Mouse (Mus musculus) right cerebral cortex, postnatal 25 days (tissue): ENCODE data around the gene Crtc3.
A peak's percentile ranks its signal among the peaks of the same experiment; 100 is the strongest.

Experiments
- DNase-seq: peaks from one replicate; pipeline ENCODE4 v3.0.0; 2022

Gene Crtc3

GRCm38 (mm10) chr7:80589054-80589746 is 99.5 kb downstream of the Crtc3 start:
- no peak for DNase-seq

- DNase-seq, result no peak
Measured at GRCm38 (mm10) chr7:80587684-80588083, 101.0 kb downstream of the Crtc3 start.

GRCm38 (mm10) chr7:80586681-80587660 is 101.7 kb downstream of the Crtc3 start:
- DNase-seq, result no peak

- no peak for DNase-seq
Measured at GRCm38 (mm10) chr7:80586161-80586560, 102.5 kb downstream of the Crtc3 start.

- no peak for DNase-seq
Measured at GRCm38 (mm10) chr7:80585380-80585779, 103.3 kb downstream of the Crtc3 start.

- DNase-seq, result peak; percentile 53
Measured at GRCm38 (mm10) chr7:80583981-80584380, 104.7 kb downstream of the Crtc3 start.

GRCm38 (mm10) chr7:80582821-80583451 is 105.7 kb downstream of the Crtc3 start:
- DNase-seq, result no peak

GRCm38 (mm10) chr7:80580368-80580767 is 108.3 kb downstream of the Crtc3 start:
- DNase-seq, result peak; percentile 38

GRCm38 (mm10) chr7:80577417-80577980 is 111.2 kb downstream of the Crtc3 start:
- no peak for DNase-seq

GRCm38 (mm10) chr7:80576626-80577025 is 112.1 kb downstream of the Crtc3 start:
- DNase-seq, result no peak

GRCm38 (mm10) chr7:80575750-80576149 is 112.9 kb downstream of the Crtc3 start:
- DNase-seq, result no peak

GRCm38 (mm10) chr7:80573076-80573475 is 115.6 kb downstream of the Crtc3 start:
- no peak for DNase-seq

GRCm38 (mm10) chr7:80567982-80568381 is 120.7 kb downstream of the Crtc3 start:
- no peak for DNase-seq

- no peak for DNase-seq
Measured at GRCm38 (mm10) chr7:80561931-80562330, 126.7 kb downstream of the Crtc3 start.

- no peak for DNase-seq
Measured at GRCm38 (mm10) chr7:80561271-80561670, 127.4 kb downstream of the Crtc3 start.

GRCm38 (mm10) chr7:80558572-80558971 is 130.1 kb downstream of the Crtc3 start:
- DNase-seq, result no peak

- no peak for DNase-seq
Measured at GRCm38 (mm10) chr7:80558101-80558500, 130.6 kb downstream of the Crtc3 start.

GRCm38 (mm10) chr7:80557161-80557560 is 131.5 kb downstream of the Crtc3 start:
- DNase-seq, result no peak

- DNase-seq, result no peak
Measured at GRCm38 (mm10) chr7:80556166-80556565, 132.5 kb downstream of the Crtc3 start.

- no peak for DNase-seq
Measured at GRCm38 (mm10) chr7:80555146-80555545, 133.5 kb downstream of the Crtc3 start.

- DNase-seq, result peak; percentile 36
Measured at GRCm38 (mm10) chr7:80554180-80555021, 134.3 kb downstream of the Crtc3 start.
